Mouse (Mus musculus) midbrain, embryonic 11.5 days (tissue): ENCODE data around the gene Ggps1. TPM values are rescaled to one million over a fixed set of nuclear protein-coding genes. Genes with fewer than 3 reads are reported as not detected.

Source experiments
- ATAC-seq: fragments of 200-750 bp; cut with Nextera tagmentation; 2 replicates; pipeline ENCODE4 v1.8.0; 2017; ENCODE audit warnings: moderate TSS enrichment, moderate library complexity; ENCODE audit not compliant: low FRiP score
- DNase-seq: peaks from one replicate; pipeline ENCODE4 v3.0.0; 2015; ENCODE audit warnings: low spot score; ENCODE audit errors: missing footprints
- H3K27ac ChIP-seq: fragments of 300-500 bp; sonication (generic); 2 replicates; pipeline ENCODE4 v1.5.1; 2014; ENCODE audit warnings: low read depth, low read length
- H3K27me3 ChIP-seq: fragments of 300-500 bp; sonication (generic); 2 replicates; pipeline ENCODE4 v1.6.1; 2014; ENCODE audit warnings: mild to moderate bottlenecking, low read length, moderate library complexity, mixed read lengths; ENCODE audit not compliant: control insufficient read depth, insufficient read depth
- H3K36me3 ChIP-seq: fragments of 300-500 bp; sonication (generic); 2 replicates; pipeline ENCODE4 v1.6.1; 2014; ENCODE audit warnings: mild to moderate bottlenecking, low read length, moderate library complexity, mixed read lengths; ENCODE audit not compliant: control insufficient read depth, insufficient read depth
- H3K4me1 ChIP-seq: fragments of 300-500 bp; sonication (generic); 2 replicates; pipeline ENCODE4 v1.6.1; 2014; ENCODE audit warnings: low read length; ENCODE audit not compliant: control insufficient read depth, insufficient read depth
- H3K4me2 ChIP-seq: fragments of 300-500 bp; sonication (generic); 2 replicates; pipeline ENCODE4 v1.6.1; 2014; ENCODE audit warnings: mild to moderate bottlenecking, moderate library complexity
- H3K4me3 ChIP-seq: fragments of 300-500 bp; sonication (generic); 2 replicates; pipeline ENCODE4 v1.5.1; 2014; ENCODE audit warnings: low read depth, low read length
- H3K9ac ChIP-seq: fragments of 300-500 bp; sonication (generic); 2 replicates; pipeline ENCODE4 v1.6.1; 2014; ENCODE audit warnings: low read length
- H3K9me3 ChIP-seq: fragments of 300-500 bp; sonication (generic); 2 replicates; pipeline ENCODE4 v1.6.1; 2016; ENCODE audit warnings: low read length; ENCODE audit not compliant: control insufficient read depth
- WGBS: fragments of 180-500 bp; shearing (Covaris S2); extraction: QIAGEN DNeasy Blood & Tissue Kit; methylation state at CpG from one replicate; pipeline ENCODE4 v1.1.7; 2014; 5-methylcytosine and 5-hydroxymethylcytosine counted together
- polyA plus RNA-seq: library from polyadenylated mRNA; unstranded; fragments of >200 nt; fragmentation: Nextera tagmentation; extraction: Ambion mirVana; gene quantifications from 2 replicates; pipeline ENCODE4 v1.2.1, GENCODE M21; 2014

Ggps1 gene
- polyA plus RNA-seq, 1 experiment from 2014 or later = 80.1 TPM

- ATAC-seq = no peak
Observed at GRCm38 (mm10) chr13:14006056-14006455, 57.2 kb downstream of the Ggps1 start.

GRCm38 (mm10) chr13:14004999-14005398 is 58.3 kb downstream of the Ggps1 start:
- Histone ChIP-seq H3K4me1 (no peaks in the 10 kb centered on the region), H3K36me3 (peaks cover 3% of the 10 kb centered on the region), H3K4me2 (no peak overlapping the region), H3K9me3 (no peaks in the 10 kb centered on the region), H3K27ac (no peak overlapping the region), H3K27me3 (no peaks in the 10 kb centered on the region), H3K4me3 (no peak overlapping the region), H3K9ac (no peak overlapping the region)
- 93% methylated on average over 5 of the region's 5 CpGs for WGBS
- ATAC-seq = no peak
- DNase-seq = no peak

More at GRCm38 (mm10) chr13:14006056-14006455, 57.2 kb downstream of the Ggps1 start:
- Histone ChIP-seq H3K27ac (no peak overlapping the region), H3K4me2 (no peak overlapping the region), H3K4me1 (no peaks in the 10 kb centered on the region), H3K4me3 (no peak overlapping the region), H3K36me3 (peaks cover 3% of the 10 kb centered on the region), H3K9me3 (no peaks in the 10 kb centered on the region), H3K9ac (no peak overlapping the region), H3K27me3 (no peaks in the 10 kb centered on the region)
- 86% methylated on average over 2 of the region's 2 CpGs for WGBS
- no peak for DNase-seq

DNA sequence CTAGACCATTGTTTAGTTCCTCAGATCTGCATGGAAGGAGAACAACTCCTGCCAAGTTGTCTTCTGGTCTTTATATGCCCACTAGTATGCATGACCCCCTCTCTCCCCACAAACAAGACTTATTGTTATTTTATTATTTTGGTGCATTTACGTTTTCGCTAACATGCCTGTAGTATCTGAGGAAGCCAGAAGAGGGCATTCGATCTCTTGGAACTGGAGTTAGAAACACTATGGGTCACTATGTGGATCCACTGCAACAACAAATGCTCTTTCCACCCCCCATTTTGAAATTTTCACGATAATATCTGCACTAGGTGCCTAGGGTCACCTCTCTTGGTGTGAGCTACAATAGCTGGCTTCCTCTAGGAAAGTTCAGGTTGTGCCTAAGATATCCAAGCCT is 59.2 kb downstream of the Ggps1 start:
- no peaks in the 10 kb centered on the region for H3K4me1 ChIP-seq
- H3K36me3 ChIP-seq = peaks cover 3% of the 10 kb centered on the region
- 85% methylated on average over 4 of the region's 4 CpGs for WGBS
- H3K4me2 ChIP-seq = no peak overlapping the region
- H3K9me3 ChIP-seq = no peaks in the 10 kb centered on the region
- ATAC-seq = no peak
- no peak overlapping the region for H3K27ac ChIP-seq
- H3K27me3 ChIP-seq = no peaks in the 10 kb centered on the region
- H3K4me3 ChIP-seq = no peak overlapping the region
- no peak overlapping the region for H3K9ac ChIP-seq
- DNase-seq = no peak

GRCm38 (mm10) chr13:14002706-14003105 is 60.6 kb downstream of the Ggps1 start:
- WGBS = 90% methylated on average over 2 of the region's 2 CpGs
- Histone ChIP-seq H3K9me3 (no peaks in the 10 kb centered on the region), H3K36me3 (peaks cover 6% of the 10 kb centered on the region), H3K4me2 (no peak overlapping the region), H3K27ac (no peak overlapping the region), H3K4me1 (no peaks in the 10 kb centered on the region), H3K4me3 (no peak overlapping the region), H3K27me3 (no peaks in the 10 kb centered on the region), H3K9ac (no peak overlapping the region)
- ATAC-seq (no peak), DNase-seq (no peak)

Other genes with a start within 250 kb of the Ggps1 start
- 35.4 and 39.8 TPM in 2 replicates for gene B3galnt2, start 109.0 kb downstream of the Ggps1 start, polyA plus RNA-seq
- 65.5 and 74.8 TPM in 2 replicates for gene Tbce, start 23.9 kb downstream of the Ggps1 start, polyA plus RNA-seq
- 85.4 and 92.0 TPM in 2 replicates for gene Arid4b, start 256 bp downstream of the Ggps1 start, polyA plus RNA-seq